Mouse (Mus musculus) right cerebral cortex, adult 2 months (tissue): Measurements from ENCODE around the gene Abca1.
A peak's percentile ranks its signal among the peaks of the same experiment; 100 is the strongest.

Source experiments
- DNase-seq, 2 experiments: peaks; one replicate each; pipeline ENCODE4 v3.0.0; 2021 to 2022; ENCODE audit warnings: low spot score in 2 of 2

Abca1 gene

DNA sequence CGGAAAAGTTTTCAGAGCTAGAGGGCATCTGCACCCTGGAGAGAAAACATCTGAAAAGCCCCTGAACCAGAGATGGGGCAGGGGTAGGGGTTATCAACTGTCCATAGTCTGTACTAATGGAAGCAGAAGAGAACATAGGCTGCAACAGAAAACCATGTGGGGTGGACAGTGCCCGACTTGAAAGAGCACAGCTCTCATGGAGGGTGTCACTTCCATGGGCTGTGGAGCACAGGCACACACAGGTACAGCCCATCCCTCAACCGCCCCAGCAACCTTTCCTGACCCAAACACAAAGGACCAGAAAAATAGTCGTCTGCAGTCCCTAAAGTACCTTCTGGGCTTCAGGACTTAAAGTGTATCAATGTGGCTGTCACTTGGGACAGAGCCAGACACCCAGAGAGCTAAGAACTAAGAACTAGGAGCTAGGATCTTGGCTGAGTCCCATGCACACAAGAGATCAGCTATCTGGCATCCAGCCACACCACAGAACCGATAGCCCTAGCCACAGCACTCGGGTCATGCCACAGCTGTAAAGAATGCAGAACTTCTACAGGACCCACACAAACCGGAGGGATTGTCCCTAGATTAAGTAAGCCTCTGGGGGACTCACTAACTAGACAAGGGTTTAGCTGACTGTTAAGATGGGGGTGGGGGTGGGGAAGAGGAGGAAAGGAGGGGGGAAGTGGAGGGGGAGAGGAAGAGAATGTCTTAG is 38.0 kb downstream of the Abca1 start:
- peak in 1 of 2 experiments; percentile 25 for DNase-seq

- DNase-seq, result no peak
These were observed 38.6 kb downstream of the Abca1 start for GRCm38 (mm10) chr4:53121084-53121483.

DNA sequence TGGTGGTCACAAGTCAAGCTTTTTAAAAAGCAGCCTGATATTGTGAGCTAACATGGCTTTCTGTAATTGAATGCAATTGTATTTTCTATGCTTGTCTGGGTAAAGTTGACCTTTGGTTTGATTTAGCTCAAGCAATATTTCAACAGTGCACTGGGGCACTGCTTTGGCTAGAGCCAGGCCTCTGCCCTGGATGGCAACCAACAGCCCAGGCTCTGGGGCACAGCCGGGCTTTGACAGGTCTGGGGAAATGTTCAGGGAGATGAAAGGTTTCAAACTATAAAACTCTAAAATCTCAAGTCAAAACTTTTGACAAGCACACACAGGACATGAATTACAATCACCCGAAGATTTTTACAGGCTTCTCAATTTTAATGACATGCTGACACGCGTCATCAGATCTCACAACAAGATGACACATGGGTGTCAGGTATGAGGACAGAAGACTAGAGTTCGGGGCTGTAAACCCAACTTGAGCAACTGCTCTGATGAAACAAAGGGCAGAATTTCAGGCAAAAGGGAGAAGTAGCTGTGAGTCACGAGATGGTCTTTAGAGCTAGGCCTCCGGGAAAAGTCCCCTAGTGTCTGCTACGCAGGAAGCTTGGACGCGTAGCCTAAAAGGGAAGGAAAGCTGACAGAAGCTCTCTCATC is 39.5 kb downstream of the Abca1 start:
- no peak for DNase-seq

- no peak for DNase-seq
These were observed 41.1 kb downstream of the Abca1 start for GRCm38 (mm10) chr4:53118643-53119042.

DNA sequence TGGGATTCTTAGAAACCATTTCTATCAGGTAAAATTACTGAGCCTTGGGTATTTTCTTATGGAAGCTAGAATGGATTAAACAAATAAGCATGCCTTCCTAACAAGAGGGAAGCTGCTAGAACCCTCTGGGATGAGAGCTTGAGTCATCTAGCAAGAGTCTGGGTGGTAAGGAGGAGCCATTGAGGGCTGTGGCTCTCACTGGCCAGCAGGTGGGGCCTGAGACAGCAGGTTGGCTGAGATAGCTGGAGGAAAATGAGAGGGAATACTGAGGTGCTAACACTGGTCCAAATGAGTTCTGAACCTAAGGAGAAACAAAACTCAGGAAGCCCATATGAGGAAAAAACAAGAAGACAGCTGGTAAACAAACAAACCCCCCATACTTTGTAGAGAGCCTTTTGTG is 42.1 kb downstream of the Abca1 start:
- peak in 1 of 2 experiments; percentile 20 for DNase-seq

GRCm38 (mm10) chr4:53117076-53117475 is 42.6 kb downstream of the Abca1 start:
- DNase-seq, result no peak

DNA sequence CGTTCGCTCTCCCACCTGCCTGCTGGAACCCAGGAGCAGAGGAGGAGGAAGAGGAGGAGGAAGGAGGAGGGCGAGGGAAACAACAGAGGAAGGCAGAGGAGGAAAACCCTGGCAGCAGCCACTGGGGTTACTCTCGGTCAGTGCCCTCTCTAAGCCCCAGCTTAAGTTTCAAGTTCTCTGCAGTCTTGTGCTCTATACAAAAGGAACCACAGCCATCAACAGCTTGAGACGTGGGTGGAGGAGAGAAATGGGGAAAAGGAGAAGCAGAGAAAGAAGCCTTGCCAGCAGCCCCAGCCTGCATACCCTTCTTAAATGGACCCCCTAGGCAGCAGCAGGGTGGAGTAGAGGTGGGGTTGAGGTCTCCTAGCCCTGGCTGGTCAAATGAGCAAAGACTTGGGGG is 43.8 kb downstream of the Abca1 start:
- peak; percentile 35 to 44 for DNase-seq

- no peak for DNase-seq
These were observed 44.3 kb downstream of the Abca1 start for GRCm38 (mm10) chr4:53115410-53115809.

- DNase-seq, result no peak
These were observed 47.8 kb downstream of the Abca1 start for GRCm38 (mm10) chr4:53111919-53112355.

- peak; percentile 18 to 41 for DNase-seq
These were observed 49.3 kb downstream of the Abca1 start for GRCm38 (mm10) chr4:53110356-53110755.

DNA sequence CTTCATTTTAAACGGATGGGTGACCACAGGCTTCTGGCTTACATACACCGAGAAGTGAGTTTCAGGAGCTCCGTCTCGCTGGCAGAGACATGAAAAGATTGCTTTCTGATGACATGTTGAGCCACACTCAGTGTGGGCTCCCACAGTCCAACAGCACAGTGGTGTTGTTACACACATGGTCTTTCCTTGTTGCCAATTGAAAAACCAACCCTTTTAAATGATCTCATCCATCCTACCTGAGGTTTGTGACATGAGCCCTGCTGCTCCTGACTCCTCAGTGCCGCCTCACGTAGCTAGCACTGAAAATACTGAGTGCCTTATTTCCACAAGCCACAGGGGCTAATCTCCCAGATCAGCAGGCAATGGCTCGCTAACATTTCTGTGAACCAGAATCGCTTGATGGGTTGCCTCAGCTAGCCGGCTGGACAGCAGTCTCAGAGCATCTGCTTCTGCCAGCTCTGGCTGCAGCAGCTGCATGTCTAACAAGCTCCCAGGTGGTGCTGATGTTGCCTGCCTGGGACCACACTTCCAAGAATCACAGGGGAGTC is 50.2 kb downstream of the Abca1 start:
- no peak for DNase-seq

DNA sequence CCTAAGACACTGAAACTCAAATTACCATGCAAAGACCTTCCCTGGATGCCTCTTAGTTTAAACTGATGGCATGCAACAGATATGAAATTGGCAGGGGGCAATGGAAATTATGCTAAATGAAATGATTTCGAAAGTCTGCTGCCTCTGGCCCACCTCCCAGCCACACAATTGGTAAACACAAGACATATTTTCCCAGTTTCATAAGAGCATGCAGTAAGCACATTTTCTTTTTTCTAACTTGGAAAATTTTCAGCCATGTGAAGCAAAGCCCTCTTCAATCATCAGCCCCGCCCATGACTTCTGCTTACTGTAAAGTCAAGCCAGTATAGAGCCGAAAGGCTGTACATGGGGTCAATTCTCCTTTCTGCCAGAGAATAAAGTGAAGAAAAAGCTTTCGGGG is 51.5 kb downstream of the Abca1 start:
- DNase-seq, result no peak

GRCm38 (mm10) chr4:53106732-53107131 is 53.0 kb downstream of the Abca1 start:
- DNase-seq, result no peak

GRCm38 (mm10) chr4:53106071-53106470 is 53.6 kb downstream of the Abca1 start:
- no peak for DNase-seq

- DNase-seq, result no peak
These were observed 55.1 kb downstream of the Abca1 start for GRCm38 (mm10) chr4:53104634-53105033.

DNA sequence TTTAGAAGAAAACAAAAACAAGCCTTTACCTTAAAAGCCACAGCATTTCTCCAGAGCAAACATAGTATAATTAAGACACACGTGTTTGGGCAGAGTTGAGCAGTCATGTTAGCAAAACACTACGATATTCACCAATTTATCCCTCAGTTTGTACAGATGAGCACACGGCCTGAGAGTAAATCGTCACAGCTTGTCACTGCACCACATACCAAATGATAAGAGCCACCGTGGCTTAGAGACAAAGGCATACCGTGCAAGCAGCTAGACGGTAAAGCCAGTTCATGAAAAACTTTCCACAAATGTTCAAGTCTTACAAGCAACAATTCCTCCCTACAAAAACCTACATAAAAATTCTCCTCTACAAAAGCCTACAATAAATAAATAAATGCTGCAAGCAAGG is 57.2 kb downstream of the Abca1 start:
- DNase-seq, result no peak

GRCm38 (mm10) chr4:53101306-53101705 is 58.4 kb downstream of the Abca1 start:
- no peak for DNase-seq

DNA sequence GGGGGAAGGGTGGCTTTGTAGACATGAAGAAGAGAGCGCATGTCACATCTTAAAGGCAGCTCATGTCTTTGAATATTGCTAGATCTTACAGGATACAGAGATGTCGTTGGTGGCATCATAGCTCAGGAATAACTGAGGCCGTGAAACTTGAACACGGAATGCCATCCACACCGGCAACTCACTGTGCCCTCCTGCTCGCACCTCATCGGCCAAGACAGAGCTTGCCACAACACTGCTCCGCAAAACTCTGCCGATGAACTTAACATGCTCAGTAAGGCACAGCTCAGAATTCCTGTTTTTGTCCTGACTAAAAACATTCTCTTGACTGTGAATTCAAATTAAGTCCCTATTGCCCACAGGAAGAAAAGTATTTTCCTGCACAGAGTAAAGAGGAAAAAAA is 59.2 kb downstream of the Abca1 start:
- no peak for DNase-seq

DNA sequence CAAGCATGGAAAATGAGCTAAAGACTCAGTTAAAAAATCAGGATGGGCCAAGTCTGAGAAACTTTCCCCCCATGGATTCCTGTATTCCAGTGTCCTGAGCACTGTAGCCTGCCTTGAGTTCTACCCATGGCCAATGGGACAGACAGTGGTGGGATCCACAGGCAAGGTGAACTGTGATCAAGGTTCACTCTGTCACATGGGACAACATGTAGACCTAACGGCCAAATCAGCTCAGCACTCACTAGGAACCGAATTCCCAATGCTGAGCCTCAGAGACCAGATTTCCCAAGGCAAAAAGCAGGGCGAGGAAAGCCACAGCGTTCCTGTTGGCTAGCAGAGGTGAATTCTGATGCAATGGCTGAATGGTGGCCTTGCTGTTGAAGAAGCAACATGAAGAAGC is 64.8 kb downstream of the Abca1 start:
- no peak for DNase-seq

- no peak for DNase-seq
These were observed 65.4 kb downstream of the Abca1 start for GRCm38 (mm10) chr4:53094331-53094730.

DNA sequence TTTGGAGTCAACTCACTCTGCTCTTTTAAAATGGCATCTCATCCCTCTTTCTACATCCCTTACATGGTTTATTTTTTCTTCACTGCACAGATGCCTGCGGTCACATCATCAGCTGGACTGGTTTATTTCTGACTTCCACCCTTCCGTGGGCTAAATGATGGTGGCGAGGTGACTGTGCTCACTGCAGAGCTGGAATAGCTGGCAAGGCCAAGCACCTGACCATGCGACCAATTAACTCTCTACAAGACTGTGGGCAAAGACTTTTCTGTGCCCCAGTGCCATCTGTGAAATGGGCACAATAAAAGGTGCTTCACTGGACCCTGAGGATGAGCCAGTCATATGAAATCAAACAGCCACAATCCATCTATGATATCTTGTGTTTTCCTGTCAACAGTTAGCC is 66.1 kb downstream of the Abca1 start:
- DNase-seq, result no peak

DNA sequence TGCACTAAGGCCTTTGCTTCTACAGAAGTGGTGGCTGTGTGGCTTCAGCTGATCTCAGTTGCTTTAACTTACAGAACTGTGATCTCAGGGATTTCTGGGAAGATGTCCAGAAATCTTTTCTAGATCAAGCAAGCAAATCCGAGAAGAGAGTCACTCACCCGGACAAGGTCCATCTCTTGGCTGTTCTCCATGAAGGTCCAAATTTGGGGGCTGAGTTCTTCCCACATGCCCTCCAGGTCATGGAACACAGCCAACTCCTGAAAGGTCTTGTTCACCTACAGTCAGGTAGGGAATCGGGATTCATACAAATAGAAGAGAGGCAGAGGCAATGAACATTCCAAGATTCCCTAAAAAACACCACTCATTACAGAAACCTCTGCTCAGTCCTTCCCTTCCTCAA is 70.1 kb downstream of the Abca1 start:
- no peak for DNase-seq

DNA sequence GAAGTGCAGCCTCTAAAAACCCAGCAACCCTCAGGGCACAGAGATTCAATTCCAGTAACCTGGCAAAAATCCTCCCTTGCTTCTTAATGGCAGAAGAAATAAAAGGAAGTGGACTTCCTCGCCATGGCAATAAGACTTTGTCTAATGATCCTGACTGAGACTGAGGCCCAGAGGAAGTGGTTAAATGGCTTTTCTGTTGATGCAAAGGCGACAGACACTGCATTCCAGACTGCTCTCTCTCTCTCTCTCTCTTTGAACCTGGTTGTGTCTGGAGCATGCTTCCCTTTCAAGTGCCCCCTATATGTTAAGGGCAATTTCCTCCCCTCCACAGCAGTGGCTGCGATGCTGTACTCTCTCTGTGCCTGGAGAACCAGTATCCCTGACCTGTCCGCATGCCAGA is 70.7 kb downstream of the Abca1 start:
- DNase-seq, result no peak
